Mouse (Mus musculus): Measurements from ENCODE around the gene Nup155. TPM values are rescaled to one million over a fixed set of nuclear protein-coding genes. Genes with fewer than 3 reads are reported as not detected.
"Not testable (repeated sequence)": the region's sequence is repeated elsewhere in the genome, so short reads cannot be mapped to it uniquely, and the experiment has no call there.

Gene Nup155
- total and polyA plus RNA-seq, 2 experiments from 2014 or later = 6.8 to 42.0 TPM

GRCm38 (mm10) chr15:8090685-8091084, 18.4 kb upstream of the Nup155 start:
- H3K9me3 ChIP-seq (ENCODE audit: low read length) = no peaks in the 10 kb centered on the region
- ATAC-seq (ENCODE audit: low FRiP score) = no peak
- H3K27ac ChIP-seq (ENCODE audit: low read depth, low read length) = no peak overlapping the region
- no peak for TF ChIP-seq CTCF (IDR thresholded peaks at IDR 0.05)
- no peaks in the 10 kb centered on the region for H3K27me3 ChIP-seq (ENCODE audit: insufficient read depth, low read length)
- H3K4me1 ChIP-seq (ENCODE audit: insufficient read depth, low read length) = no peaks in the 10 kb centered on the region
- 95% methylated on average over 2 of the region's 2 CpGs for WGBS
- peaks cover 15% of the 10 kb centered on the region for H3K36me3 ChIP-seq (ENCODE audit: insufficient read depth, low read length)
- no peak overlapping the region for H3K4me3 ChIP-seq (ENCODE audit: low read depth, low read length)
- H3K9ac ChIP-seq (replicated peaks; ENCODE audit: low read length, poor library complexity, severe bottlenecking) = no peak overlapping the region
- H3K4me2 ChIP-seq (ENCODE audit: low read depth, low read length, poor library complexity, severe bottlenecking) = no peak overlapping the region
- DNase-seq (ENCODE audit: low spot score) = no peak

DNA sequence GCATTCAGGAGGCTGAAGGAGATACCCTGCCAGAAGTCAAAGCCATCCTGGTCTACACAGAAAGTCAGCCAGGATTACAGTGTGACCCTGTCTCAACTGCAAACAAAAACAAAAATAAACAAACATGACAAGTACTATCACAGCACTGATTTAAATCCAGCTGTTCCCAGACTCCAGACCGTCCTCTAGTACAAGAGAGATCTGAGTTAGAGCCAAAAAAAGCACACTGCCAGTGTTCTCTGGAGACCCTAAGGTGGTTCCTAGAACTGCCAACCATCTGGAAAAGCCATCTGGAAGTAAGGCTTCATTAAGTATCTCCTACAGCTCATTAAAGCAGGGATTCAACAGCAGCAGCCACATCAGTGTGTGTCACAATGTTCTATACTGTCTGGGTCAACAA, 16.4 kb upstream of the Nup155 start:
- not testable (repeated sequence) for DNase-seq (ENCODE audit: low spot score); H3K27me3 ChIP-seq (ENCODE audit: insufficient read depth, low read length); H3K4me3 ChIP-seq (ENCODE audit: low read depth, low read length); H3K4me1 ChIP-seq (ENCODE audit: insufficient read depth, low read length); ATAC-seq (ENCODE audit: low FRiP score); H3K4me2 ChIP-seq (ENCODE audit: low read depth, low read length, poor library complexity, severe bottlenecking); H3K9me3 ChIP-seq (ENCODE audit: low read length); H3K9ac ChIP-seq (replicated peaks; ENCODE audit: low read length, poor library complexity, severe bottlenecking); H3K27ac ChIP-seq (ENCODE audit: low read depth, low read length)
- H3K36me3 ChIP-seq (ENCODE audit: insufficient read depth, low read length) = peaks cover 19% of the 10 kb centered on the region
- 93% methylated on average over 1 of the region's 1 CpGs for WGBS

DNA sequence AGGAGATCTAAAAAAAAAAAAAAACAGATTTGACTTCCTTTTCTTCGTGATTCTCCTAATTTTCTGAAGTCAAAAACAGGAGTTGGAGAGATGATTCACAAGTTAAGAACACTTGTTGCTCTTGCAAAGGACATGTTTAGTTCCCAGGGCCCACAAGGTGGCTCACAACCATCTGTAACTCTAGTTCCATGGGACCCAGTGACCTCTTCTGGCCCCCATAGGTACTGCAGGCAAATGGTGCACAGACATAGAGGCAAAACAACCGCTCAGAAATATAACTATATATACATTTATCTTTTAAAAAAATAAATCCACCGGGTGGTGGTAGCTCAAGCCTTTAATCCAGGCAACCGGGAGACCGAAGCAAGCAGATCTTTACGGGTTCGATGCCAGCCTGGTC, 11.2 kb upstream of the Nup155 start:
- peaks cover 5% of the 10 kb centered on the region; the same call in 1 of the 2 replicates for H3K36me3 ChIP-seq (ENCODE audit: insufficient read depth, low read length)
- no peaks in the 10 kb centered on the region for H3K4me1 ChIP-seq (ENCODE audit: insufficient read depth, low read length)
- WGBS = 27% methylated on average over 7 of the region's 7 CpGs
- no peak overlapping the region for H3K27ac ChIP-seq (ENCODE audit: low read depth, low read length)
- peak overlapping the region; percentile 53 for H3K4me2 ChIP-seq (ENCODE audit: low read depth, low read length, poor library complexity, severe bottlenecking)
- no peaks in the 10 kb centered on the region for H3K27me3 ChIP-seq (ENCODE audit: insufficient read depth, low read length)
- DNase-seq (ENCODE audit: low spot score) (peak; percentile 62), ATAC-seq (ENCODE audit: low FRiP score) (no peak)
- H3K9me3 ChIP-seq (ENCODE audit: low read length) = no peaks in the 10 kb centered on the region
- no peak overlapping the region for H3K9ac ChIP-seq (replicated peaks; ENCODE audit: low read length, poor library complexity, severe bottlenecking)
- peak; percentile 76 for TF ChIP-seq CTCF (IDR thresholded peaks at IDR 0.05)
- peak overlapping the region; percentile 86; the same call in 1 of the 2 replicates for H3K4me3 ChIP-seq (ENCODE audit: low read depth, low read length)

- Histone ChIP-seq H3K9me3 (ENCODE audit: low read length) (no peaks in the 10 kb centered on the region), H3K4me3 (ENCODE audit: low read depth, low read length) (peak within 1 kb of the TSS; percentile 86), H3K27ac (ENCODE audit: low read depth, low read length) (peak within 1 kb of the TSS; percentile 47; the same call in 1 of the 2 replicates), H3K4me2 (ENCODE audit: low read depth, low read length, poor library complexity, severe bottlenecking) (peak within 1 kb of the TSS; percentile 53), H3K4me1 (ENCODE audit: insufficient read depth, low read length) (no peaks in the 10 kb centered on the region), H3K9ac (replicated peaks; ENCODE audit: low read length, poor library complexity, severe bottlenecking) (peak within 1 kb of the TSS; percentile 83), H3K27me3 (ENCODE audit: insufficient read depth, low read length) (no peaks in the 10 kb centered on the region), H3K36me3 (ENCODE audit: insufficient read depth, low read length) (peaks cover 5% of the 10 kb centered on the region; the same call in 1 of the 2 replicates)
- DNase-seq (ENCODE audit: low spot score) = peak; percentile 96
- TF ChIP-seq CTCF (IDR thresholded peaks at IDR 0.05) = peak; percentile 99
- WGBS = 2% methylated on average over 56 of the region's 56 CpGs
- peak; percentile 97 for ATAC-seq (ENCODE audit: low FRiP score)
Measured at GRCm38 (mm10) chr15:8098774-8099749, 10.0 kb upstream of the Nup155 start, which contains the start of gene Wdr70. Gene Wdr70 (minus strand): TSS chr15:8099209.

GRCm38 (mm10) chr15:8101975-8102542, 7.0 kb upstream of the Nup155 start:
- not testable (repeated sequence) for DNase-seq (ENCODE audit: low spot score); H3K4me1 ChIP-seq (ENCODE audit: insufficient read depth, low read length); H3K4me2 ChIP-seq (ENCODE audit: low read depth, low read length, poor library complexity, severe bottlenecking); ATAC-seq (ENCODE audit: low FRiP score); H3K27me3 ChIP-seq (ENCODE audit: insufficient read depth, low read length); H3K9ac ChIP-seq (replicated peaks; ENCODE audit: low read length, poor library complexity, severe bottlenecking); H3K27ac ChIP-seq (ENCODE audit: low read depth, low read length); H3K9me3 ChIP-seq (ENCODE audit: low read length); H3K36me3 ChIP-seq (ENCODE audit: insufficient read depth, low read length); H3K4me3 ChIP-seq (ENCODE audit: low read depth, low read length)
- WGBS = 87% methylated on average over 13 of the region's 15 CpGs

All from midbrain, postnatal 0 days (tissue).